ENCODE assay signal across 8 mouse cellular contexts in genomic region chr2:163749647-163750611, GRCm38 (mm10). TPM values are rescaled to one million over a fixed set of nuclear protein-coding genes. Genes with fewer than 3 reads are reported as not detected.
DNase-seq lines count a peak whose midpoint lies in the region; ATAC-seq lines count a peak whose summit lies in the region.

Gene Ada, minus strand, starts transcription at chr2:163750239.

- H3K4me1 ChIP-seq in forebrain, embryonic 13.5 days, result peaks cover 13% of the 10 kb centered on the region
- H3K4me1 ChIP-seq in hindbrain, embryonic 11.5 days (replicated peaks; ENCODE audit: control insufficient read depth, insufficient read depth, low read length), result peaks cover 2% of the 10 kb centered on the region; the same call in 1 of the 2 replicates
- peaks cover 5% of the 10 kb centered on the region for H3K4me1 ChIP-seq in midbrain, embryonic 16.5 days (ENCODE audit: control insufficient read depth, insufficient read depth, low read length)

- H3K9me3 ChIP-seq in forebrain, embryonic 13.5 days (replicated peaks), result no peaks in the 10 kb centered on the region
- H3K9me3 ChIP-seq in hindbrain, embryonic 11.5 days (ENCODE audit: control insufficient read depth, low read length), result no peaks in the 10 kb centered on the region
- H3K9me3 ChIP-seq in midbrain, embryonic 16.5 days (replicated peaks; ENCODE audit: control insufficient read depth, low read length, poor library complexity, severe bottlenecking), result no peaks in the 10 kb centered on the region

- H3K27ac ChIP-seq in forebrain, embryonic 13.5 days, result no peak within 1 kb of the TSS
- no peak within 1 kb of the TSS for H3K27ac ChIP-seq in hindbrain, embryonic 11.5 days (ENCODE audit: low read depth, low read length)
- H3K27ac ChIP-seq in midbrain, embryonic 16.5 days (ENCODE audit: low read length), result no peak within 1 kb of the TSS

- peak within 1 kb of the TSS; percentile 95 for H3K4me2 ChIP-seq in forebrain, embryonic 13.5 days
- H3K4me2 ChIP-seq in hindbrain, embryonic 11.5 days (replicated peaks; ENCODE audit: low read depth, low read length), result peak within 1 kb of the TSS; percentile 91
- peak within 1 kb of the TSS; percentile 97 for H3K4me2 ChIP-seq in midbrain, embryonic 16.5 days (ENCODE audit: low read length)

- WGBS in forebrain, embryonic 13.5 days, result 1% methylated on average over 53 of the region's 57 CpGs
- WGBS in hindbrain, embryonic 11.5 days, result 1% methylated on average over 49 of the region's 57 CpGs
- WGBS in midbrain, embryonic 16.5 days, result under 1% methylated on average over 49 of the region's 57 CpGs

- peak; percentile 51 to 52 for DNase-seq in cerebellum, postnatal 14 days
- DNase-seq in cerebellum, adult 11-12 months, result no peak
- peak; percentile 80 for DNase-seq in adrenal gland, postnatal 25 days
- peak; percentile 72 for DNase-seq in hindbrain, embryonic 11.5 days (ENCODE audit: low spot score)
- peak; percentile 80 for DNase-seq in liver
- peak; percentile 45 to 54 for DNase-seq in thymus, adult 18-20 months

- peak within 1 kb of the TSS; percentile 56 for H3K4me3 ChIP-seq in forebrain, embryonic 13.5 days
- peak within 1 kb of the TSS; percentile 53 for H3K4me3 ChIP-seq in hindbrain, embryonic 11.5 days (ENCODE audit: low read depth, low read length)
- H3K4me3 ChIP-seq in midbrain, embryonic 16.5 days (ENCODE audit: low read depth, low read length), result peak within 1 kb of the TSS; percentile 55

- peak; percentile 80 for ATAC-seq in forebrain, embryonic 13.5 days
- ATAC-seq in hindbrain, embryonic 11.5 days (ENCODE audit: low FRiP score), result peak; percentile 85
- peak; percentile 72 for ATAC-seq in midbrain, embryonic 16.5 days

- H3K36me3 ChIP-seq in forebrain, embryonic 13.5 days (ENCODE audit: poor library complexity, severe bottlenecking), result no peaks in the 10 kb centered on the region
- no peaks in the 10 kb centered on the region for H3K36me3 ChIP-seq in hindbrain, embryonic 11.5 days (ENCODE audit: control insufficient read depth, insufficient read depth, low read length)
- no peaks in the 10 kb centered on the region for H3K36me3 ChIP-seq in midbrain, embryonic 16.5 days (ENCODE audit: control insufficient read depth, insufficient read depth, low read length)

- peak within 1 kb of the TSS; percentile 75 for H3K9ac ChIP-seq in forebrain, embryonic 13.5 days
- H3K9ac ChIP-seq in hindbrain, embryonic 11.5 days (ENCODE audit: low read depth, low read length), result peak within 1 kb of the TSS; percentile 68
- H3K9ac ChIP-seq in midbrain, embryonic 16.5 days (ENCODE audit: low read depth, low read length), result peak within 1 kb of the TSS; percentile 75

- H3K27me3 ChIP-seq in forebrain, embryonic 13.5 days, result no peaks in the 10 kb centered on the region
- peaks cover 2% of the 10 kb centered on the region; the same call in 1 of the 2 replicates for H3K27me3 ChIP-seq in hindbrain, embryonic 11.5 days (ENCODE audit: control insufficient read depth, insufficient read depth, low read length)
- no peaks in the 10 kb centered on the region; the same call in 1 of the 2 replicates for H3K27me3 ChIP-seq in midbrain, embryonic 16.5 days (ENCODE audit: control insufficient read depth, insufficient read depth, low read depth, low read length)

RNA-seq across cellular contexts. Expression of gene Ada, which starts in this region (rescaled TPM):
- 2.8 and 3.6 TPM in 2 replicates for total RNA-seq in adrenal gland, postnatal 25 days (2021)
- 6.6 and 7.3 TPM in 2 replicates for polyA plus RNA-seq in forebrain, embryonic 13.5 days (2015; fragmentation: Nextera tagmentation; extraction: Ambion mirVana)
- 4.7 and 6.0 TPM in 2 replicates for polyA plus RNA-seq in hindbrain, embryonic 11.5 days (2014; fragmentation: Nextera tagmentation; extraction: Ambion mirVana)
- polyA plus RNA-seq in midbrain, embryonic 16.5 days (2015; fragmentation: Nextera tagmentation; extraction: Ambion mirVana), result 4.0 and 4.4 TPM in 2 replicates
